Mouse (Mus musculus) naive thymus-derived CD4-positive, alpha-beta T cell, adult 5 months (primary cell): ENCODE measurements around the gene Zfp777. TPM values are rescaled to one million over a fixed set of nuclear protein-coding genes. Genes with fewer than 3 reads are reported as not detected.

ENCODE experiments used
- polyA plus RNA-seq: library from polyadenylated mRNA; unstranded; fragments of 100-300 nt; shearing (Covaris generic); gene quantifications from one replicate; pipeline ENCODE4 v1.2.1, GENCODE M21; 2017

Gene Zfp777
- 49.9 TPM for polyA plus RNA-seq

DNA sequence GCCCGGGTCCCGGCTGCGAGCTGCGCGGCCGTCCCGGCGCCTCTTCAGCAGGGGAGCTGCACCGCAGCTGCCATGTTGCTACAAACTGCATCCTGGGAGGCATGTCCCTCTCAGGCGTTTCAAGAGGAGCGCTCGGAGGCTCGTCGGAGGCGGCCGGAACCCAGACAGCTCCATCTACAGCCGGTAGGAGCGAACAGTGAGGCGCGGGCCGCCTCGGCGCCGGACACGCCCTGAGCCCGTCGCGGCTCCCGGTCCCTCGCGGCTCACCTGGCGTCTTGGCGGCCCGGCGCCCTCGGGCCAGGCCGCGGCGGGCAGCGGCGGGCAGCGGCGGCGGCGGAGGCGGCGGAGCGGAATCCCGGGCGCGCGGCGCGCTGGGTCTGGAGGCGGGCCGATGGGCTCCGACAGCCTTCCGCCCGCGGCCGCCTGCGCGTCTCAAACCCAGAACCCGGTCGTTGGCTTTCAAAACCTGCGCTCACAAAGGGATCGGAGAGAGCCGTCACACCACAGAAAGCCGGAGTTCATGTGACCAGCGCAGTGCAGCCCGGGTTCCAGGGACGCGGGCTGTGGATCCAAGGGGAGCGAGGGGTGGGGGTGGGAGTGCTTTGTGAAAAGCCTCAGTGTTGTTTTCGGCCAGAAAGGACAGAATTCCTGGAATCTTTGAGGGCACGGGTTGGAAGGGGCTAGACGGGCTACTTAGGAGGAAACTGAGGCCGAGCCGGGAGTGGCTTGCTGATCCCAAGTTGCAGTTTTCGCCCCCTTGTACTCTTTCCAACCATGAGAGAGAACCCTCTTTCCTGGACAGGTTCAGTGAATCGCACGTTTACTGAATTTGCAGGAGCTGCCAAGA is at the start of gene Zfp777:
Zfp777 (minus strand) TSS at position 486 of the 847 bp plus-strand sequence.

DNA sequence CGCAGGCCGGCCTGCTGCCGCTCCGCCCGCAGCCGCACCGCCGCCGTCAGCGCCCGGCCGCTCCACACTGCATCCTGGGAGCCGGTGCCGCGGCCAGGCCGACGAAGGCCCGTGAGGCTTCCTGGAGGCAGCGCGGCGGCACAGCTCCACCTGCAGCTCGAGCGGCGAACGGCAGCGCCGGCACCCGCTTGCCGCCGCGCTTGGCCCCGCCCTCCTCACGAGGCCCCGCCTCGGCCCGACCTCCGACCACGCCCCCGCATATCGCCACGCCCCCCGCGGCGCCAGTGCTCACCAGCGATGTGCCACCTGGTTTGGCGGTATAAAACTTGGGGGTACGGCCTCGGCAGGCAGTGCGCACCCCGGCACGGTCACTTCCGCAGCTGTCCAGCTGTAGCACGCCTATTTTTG is 37.8 kb upstream of the Zfp777 start, which contains the start of gene Zfp746:
Zfp746 (minus strand) TSS at position 123 of the 408 bp plus-strand sequence.

Other genes with a start within 250 kb of the Zfp777 start
- 65.1 TPM for gene Pdia4, start 235.5 kb downstream of the Zfp777 start, polyA plus RNA-seq
- gene Zfp786, start 218.0 kb downstream of the Zfp777 start, polyA plus RNA-seq: not detected
- gene Zfp398, start 213.2 kb downstream of the Zfp777 start, polyA plus RNA-seq: 21.3 TPM
- gene Zfp282, start 171.7 kb downstream of the Zfp777 start, polyA plus RNA-seq: 6.8 TPM
- 42.2 TPM for gene Zfp212, start 128.4 kb downstream of the Zfp777 start, polyA plus RNA-seq
- gene Zfp956, start 95.5 kb downstream of the Zfp777 start, polyA plus RNA-seq: 34.4 TPM
- 60.4 TPM for gene Zfp746, start 37.7 kb upstream of the Zfp777 start, polyA plus RNA-seq